Mouse (Mus musculus) hindbrain, embryonic 13.5 days (tissue): ENCODE results near the gene Gapdhs. TPM values are rescaled to one million over a fixed set of nuclear protein-coding genes. Genes with fewer than 3 reads are reported as not detected.
"Not testable (repeated sequence)": the region's sequence is repeated elsewhere in the genome, so short reads cannot be mapped to it uniquely, and the experiment has no call there.

ENCODE experiments used
- ATAC-seq: fragments of 200-750 bp; cut with Nextera tagmentation; 2 replicates; pipeline ENCODE4 v1.8.0; 2017; ENCODE audit warnings: moderate TSS enrichment; ENCODE audit not compliant: low FRiP score
- H3K27ac ChIP-seq: fragments of 300-500 bp; sonication (generic); 2 replicates; pipeline ENCODE4 v1.5.1; 2015; ENCODE audit warnings: inconsistent platforms, mild to moderate bottlenecking, moderate library complexity
- H3K27me3 ChIP-seq: fragments of 300-500 bp; sonication (generic); 2 replicates; pipeline ENCODE4 v1.6.1; 2015; ENCODE audit warnings: mild to moderate bottlenecking, inconsistent platforms
- H3K36me3 ChIP-seq: fragments of 300-500 bp; sonication (generic); 2 replicates; pipeline ENCODE4 v1.6.1; 2015; ENCODE audit warnings: mild to moderate bottlenecking, inconsistent platforms
- H3K4me1 ChIP-seq: fragments of 300-500 bp; sonication (generic); replicated peaks from 2 replicates; pipeline ENCODE4 v1.6.1; 2015; ENCODE audit warnings: inconsistent platforms
- H3K4me2 ChIP-seq: fragments of 300-500 bp; sonication (generic); 2 replicates; pipeline ENCODE4 v1.6.1; 2015; ENCODE audit warnings: inconsistent platforms, mild to moderate bottlenecking, moderate library complexity
- H3K4me3 ChIP-seq: fragments of 300-500 bp; sonication (generic); 2 replicates; pipeline ENCODE4 v1.5.1; 2015; ENCODE audit warnings: mild to moderate bottlenecking, inconsistent platforms
- H3K9ac ChIP-seq: fragments of 300-500 bp; sonication (generic); 2 replicates; pipeline ENCODE4 v1.6.1; 2015; ENCODE audit warnings: mild to moderate bottlenecking, inconsistent platforms
- H3K9me3 ChIP-seq: fragments of 300-500 bp; sonication (generic); 2 replicates; pipeline ENCODE4 v1.6.1; 2016; ENCODE audit warnings: inconsistent platforms
- WGBS: fragments of 180-500 bp; shearing (Covaris S2); methylation state at CpG from one replicate; pipeline ENCODE4 v1.1.7; 2015; 5-methylcytosine and 5-hydroxymethylcytosine counted together
- polyA plus RNA-seq: library from polyadenylated mRNA; unstranded; fragments of >200 nt; fragmentation: Nextera tagmentation; extraction: Ambion mirVana; gene quantifications from 2 replicates; pipeline ENCODE4 v1.2.1, GENCODE M21; 2015

Gene Gapdhs
- polyA plus RNA-seq, 1 experiment from 2014 or later = 1.7 TPM

- ATAC-seq = no peak
- Histone ChIP-seq H3K9ac (no peak overlapping the region), H3K4me3 (no peak overlapping the region), H3K4me1 (0 out of 2 replicates have a peak, but pooled peaks cover 5% of the 10 kb centered on the region), H3K4me2 (no peak overlapping the region), H3K27me3 (0 out of 2 replicates have a peak, but pooled peaks cover 9% of the 10 kb centered on the region), H3K36me3 (no peaks in the 10 kb centered on the region), H3K27ac (no peak overlapping the region), H3K9me3 (no peaks in the 10 kb centered on the region)
- WGBS = 89% methylated on average over 4 of the region's 4 CpGs
These were observed 22.9 kb upstream of the Gapdhs start for GRCm38 (mm10) chr7:30766408-30766807.

- no peaks in the 10 kb centered on the region for H3K36me3 ChIP-seq
- no peak overlapping the region for H3K27ac ChIP-seq
- H3K4me2 ChIP-seq = peak overlapping the region; percentile 29
- H3K4me3 ChIP-seq = 0 out of 2 replicates have a peak overlapping the region, but pooled peaks have one; percentile 11
- WGBS = 56% methylated on average over 11 of the region's 11 CpGs
- H3K27me3 ChIP-seq = 0 out of 2 replicates have a peak, but pooled peaks cover 9% of the 10 kb centered on the region
- no peaks in the 10 kb centered on the region for H3K9me3 ChIP-seq
- ATAC-seq = no peak
- 0 out of 2 replicates have a peak, but pooled peaks cover 5% of the 10 kb centered on the region for H3K4me1 ChIP-seq
- H3K9ac ChIP-seq = no peak overlapping the region
These were observed 21.7 kb upstream of the Gapdhs start for GRCm38 (mm10) chr7:30765173-30765572.

GRCm38 (mm10) chr7:30763456-30763855, 20.0 kb upstream of the Gapdhs start, which contains the start of gene Dmkn:
Gene Dmkn (plus strand): TSS chr7:30763756.
- H3K4me1 ChIP-seq = 0 out of 2 replicates have a peak, but pooled peaks cover 5% of the 10 kb centered on the region
- H3K4me3 ChIP-seq = no peak within 1 kb of the TSS
- ATAC-seq = no peak
- H3K36me3 ChIP-seq = no peaks in the 10 kb centered on the region
- no peak within 1 kb of the TSS for H3K4me2 ChIP-seq
- WGBS = 38% methylated on average over 5 of the region's 5 CpGs
- H3K27ac ChIP-seq = no peak within 1 kb of the TSS
- no peaks in the 10 kb centered on the region for H3K9me3 ChIP-seq
- 0 out of 2 replicates have a peak, but pooled peaks cover 9% of the 10 kb centered on the region for H3K27me3 ChIP-seq
- no peak within 1 kb of the TSS for H3K9ac ChIP-seq

- H3K27ac ChIP-seq = no peak overlapping the region
- H3K4me1 ChIP-seq = 0 out of 2 replicates have a peak, but pooled peaks cover 5% of the 10 kb centered on the region
- ATAC-seq = no peak
- H3K4me3 ChIP-seq = no peak overlapping the region
- WGBS = 76% methylated on average over 4 of the region's 4 CpGs
- H3K4me2 ChIP-seq = no peak overlapping the region
- H3K9me3 ChIP-seq = no peaks in the 10 kb centered on the region
- H3K27me3 ChIP-seq = 0 out of 2 replicates have a peak, but pooled peaks cover 5% of the 10 kb centered on the region
- H3K9ac ChIP-seq = no peak overlapping the region
- peaks cover under 1% of the 10 kb centered on the region for H3K36me3 ChIP-seq
These were observed 18.4 kb upstream of the Gapdhs start for GRCm38 (mm10) chr7:30761769-30762352.

- Histone ChIP-seq H3K9ac (no peak overlapping the region), H3K36me3 (peaks cover 31% of the 10 kb centered on the region), H3K4me2 (no peak overlapping the region), H3K27me3 (0 out of 2 replicates have a peak, but pooled peaks cover 1% of the 10 kb centered on the region), H3K4me1 (no peaks in the 10 kb centered on the region), H3K4me3 (no peak overlapping the region), H3K27ac (no peak overlapping the region), H3K9me3 (0 out of 2 replicates have a peak, but pooled peaks cover 7% of the 10 kb centered on the region)
- WGBS = 45% methylated on average over 4 of the region's 4 CpGs
- no peak for ATAC-seq
These were observed 15.4 kb upstream of the Gapdhs start for GRCm38 (mm10) chr7:30758853-30759252.

- Histone ChIP-seq H3K4me2 (no peak overlapping the region), H3K27me3 (no peaks in the 10 kb centered on the region), H3K4me1 (no peaks in the 10 kb centered on the region), H3K9ac (no peak overlapping the region), H3K4me3 (no peak overlapping the region), H3K9me3 (0 out of 2 replicates have a peak, but pooled peaks cover 7% of the 10 kb centered on the region), H3K27ac (no peak overlapping the region), H3K36me3 (peaks cover 36% of the 10 kb centered on the region)
- 82% methylated on average over 2 of the region's 3 CpGs for WGBS
- ATAC-seq = no peak
These were observed 13.5 kb upstream of the Gapdhs start for GRCm38 (mm10) chr7:30757001-30757400.

DNA sequence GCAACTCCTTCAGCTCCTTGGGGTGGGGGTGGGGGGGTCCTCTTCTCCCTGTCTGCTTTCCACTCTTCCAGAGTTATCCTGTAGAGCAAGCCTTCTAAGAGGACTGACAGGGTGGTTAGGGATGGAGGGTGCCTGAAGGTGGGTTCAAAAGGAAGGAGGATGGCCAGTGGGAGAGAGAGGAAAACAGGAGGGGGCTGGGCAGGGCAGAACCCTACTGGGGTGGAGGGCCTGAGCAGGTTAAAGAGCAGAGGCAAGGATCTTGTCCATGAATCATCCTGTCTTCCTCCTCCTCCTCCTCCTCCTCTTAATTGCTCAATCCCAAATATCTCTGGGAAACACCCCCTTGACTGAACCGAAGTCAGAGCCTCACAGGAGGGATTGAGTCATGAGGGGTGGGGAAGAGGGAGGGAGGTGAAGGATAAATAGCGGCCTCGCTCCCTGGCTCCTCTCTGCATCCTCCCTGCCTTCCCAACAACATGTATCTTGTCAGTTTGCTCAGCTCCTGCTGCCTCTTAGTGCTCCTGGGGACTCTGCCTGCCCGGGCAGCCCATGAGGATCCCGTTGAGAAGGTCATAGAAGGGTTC, 7.7 kb upstream of the Gapdhs start, which contains the start of gene Sbsn:
Sbsn (plus strand) TSS at position 386 of the 584 bp plus-strand sequence.
- Histone ChIP-seq H3K4me1 (no peaks in the 10 kb centered on the region), H3K27me3 (no peaks in the 10 kb centered on the region), H3K4me3 (no peak within 1 kb of the TSS), H3K27ac (no peak within 1 kb of the TSS), H3K9me3 (0 out of 2 replicates have a peak, but pooled peaks cover 7% of the 10 kb centered on the region), H3K4me2 (no peak within 1 kb of the TSS), H3K9ac (no peak within 1 kb of the TSS), H3K36me3 (peaks cover 45% of the 10 kb centered on the region)
- WGBS = 68% methylated on average over 5 of the region's 5 CpGs
- ATAC-seq = no peak

DNA sequence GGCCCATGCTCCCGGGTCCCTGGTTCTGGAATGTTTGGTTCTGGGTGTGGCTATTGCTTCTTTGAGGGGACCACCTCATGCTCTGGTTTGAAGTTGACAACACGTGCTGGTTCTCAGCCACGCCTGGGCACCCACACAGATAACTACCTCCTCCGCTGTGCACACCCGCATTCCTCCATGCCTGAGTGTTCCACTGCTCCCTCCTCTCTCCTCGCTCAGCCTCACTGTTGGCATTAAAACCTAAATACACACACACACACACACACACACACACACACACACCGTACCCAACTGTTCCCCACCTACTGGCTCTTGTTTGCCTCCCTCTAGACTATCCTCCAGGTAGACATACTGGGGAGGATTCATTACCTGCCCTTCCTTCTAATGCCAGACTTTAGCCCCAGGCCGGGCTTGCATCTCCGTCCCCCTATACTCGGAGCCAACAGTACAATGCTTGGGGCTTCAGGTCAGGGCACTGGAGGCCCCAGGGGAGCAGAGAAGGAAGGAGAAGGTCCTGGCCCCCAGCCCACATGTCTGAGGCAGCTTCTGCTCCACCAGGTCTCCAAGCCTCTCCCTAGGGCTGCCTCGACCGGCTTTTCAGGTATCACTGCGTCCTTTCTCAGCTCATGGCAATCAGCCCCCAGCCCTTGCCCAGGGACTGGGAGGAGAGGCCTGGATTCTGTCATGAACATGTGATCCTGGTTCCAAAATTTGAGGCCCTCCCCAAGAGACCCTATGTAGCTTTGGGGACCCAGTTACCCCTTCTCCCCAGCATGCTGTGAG, 6.5 kb upstream of the Gapdhs start:
- peak; percentile 39; the same call in 1 of the 2 replicates for ATAC-seq

GRCm38 (mm10) chr7:30747525-30748204, 4.2 kb upstream of the Gapdhs start:
- Histone ChIP-seq H3K4me2 (no peak overlapping the region), H3K9ac (no peak overlapping the region), H3K9me3 (no peaks in the 10 kb centered on the region), H3K27ac (no peak overlapping the region), H3K27me3 (no peaks in the 10 kb centered on the region), H3K4me3 (no peak overlapping the region), H3K36me3 (peaks cover 17% of the 10 kb centered on the region), H3K4me1 (peaks cover 6% of the 10 kb centered on the region; the same call in 1 of the 2 replicates)
- no peak for ATAC-seq
- WGBS = 86% methylated on average over 7 of the region's 7 CpGs

More for the DNA sequence above, 6.5 kb upstream of the Gapdhs start:
- H3K4me1 ChIP-seq = no peaks in the 10 kb centered on the region
- no peak overlapping the region for H3K9ac ChIP-seq
- 0 out of 2 replicates have a peak, but pooled peaks cover 4% of the 10 kb centered on the region for H3K9me3 ChIP-seq
- H3K27ac ChIP-seq = no peak overlapping the region
- H3K36me3 ChIP-seq = peaks cover 33% of the 10 kb centered on the region
- no peak overlapping the region for H3K4me3 ChIP-seq
- H3K4me2 ChIP-seq = no peak overlapping the region
- 87% methylated on average over 13 of the region's 13 CpGs for WGBS
- H3K27me3 ChIP-seq = no peaks in the 10 kb centered on the region

DNA sequence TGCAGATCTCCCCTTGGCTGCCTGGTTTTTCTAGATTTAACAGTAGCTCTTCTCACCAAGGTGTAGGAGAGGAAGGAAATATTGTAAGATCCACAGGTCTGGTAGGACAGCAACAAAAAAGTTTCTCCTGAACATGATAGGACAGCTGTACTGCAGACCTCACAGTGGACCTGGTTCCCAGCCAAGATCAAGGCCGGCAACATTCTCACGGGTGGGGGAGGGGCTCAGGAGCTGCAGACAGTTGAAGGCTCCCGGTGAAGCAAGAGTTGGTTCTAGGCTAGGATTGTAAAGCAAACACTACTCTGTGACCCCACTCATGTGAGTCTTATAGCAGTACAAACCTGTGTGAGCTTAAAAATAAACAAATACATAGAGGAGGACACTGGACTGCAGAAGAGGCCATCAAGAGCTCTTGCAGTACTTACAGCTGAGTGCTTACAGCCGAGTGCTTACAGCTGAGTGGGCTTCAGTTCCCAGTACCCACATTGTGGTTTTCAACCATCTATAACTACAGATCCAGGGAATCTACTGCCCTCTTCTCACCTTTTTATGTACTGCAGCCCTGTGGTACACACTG, 629 bp upstream of the Gapdhs start:
- no peak overlapping the region for H3K27ac ChIP-seq
- 48% methylated on average over 4 of the region's 4 CpGs for WGBS
- H3K4me1 ChIP-seq = peaks cover 6% of the 10 kb centered on the region; the same call in 1 of the 2 replicates
- no peak overlapping the region for H3K9ac ChIP-seq
- H3K27me3 ChIP-seq = no peaks in the 10 kb centered on the region
- no peak overlapping the region for H3K4me2 ChIP-seq
- H3K36me3 ChIP-seq = peaks cover 30% of the 10 kb centered on the region
- no peaks in the 10 kb centered on the region for H3K9me3 ChIP-seq
- ATAC-seq = no peak
- H3K4me3 ChIP-seq = no peak overlapping the region

GRCm38 (mm10) chr7:30742570-30742969, 911 bp downstream of the Gapdhs start:
- not testable (repeated sequence) for H3K4me3 ChIP-seq, H3K27ac ChIP-seq, H3K27me3 ChIP-seq, H3K9me3 ChIP-seq, H3K4me1 ChIP-seq, H3K4me2 ChIP-seq, H3K9ac ChIP-seq, ATAC-seq
- peaks cover 31% of the 10 kb centered on the region for H3K36me3 ChIP-seq
- WGBS = 94% methylated on average over 2 of the region's 2 CpGs
